Comparison of ENCODE assay signal across 14 mouse cellular contexts in the genomic region with DNA sequence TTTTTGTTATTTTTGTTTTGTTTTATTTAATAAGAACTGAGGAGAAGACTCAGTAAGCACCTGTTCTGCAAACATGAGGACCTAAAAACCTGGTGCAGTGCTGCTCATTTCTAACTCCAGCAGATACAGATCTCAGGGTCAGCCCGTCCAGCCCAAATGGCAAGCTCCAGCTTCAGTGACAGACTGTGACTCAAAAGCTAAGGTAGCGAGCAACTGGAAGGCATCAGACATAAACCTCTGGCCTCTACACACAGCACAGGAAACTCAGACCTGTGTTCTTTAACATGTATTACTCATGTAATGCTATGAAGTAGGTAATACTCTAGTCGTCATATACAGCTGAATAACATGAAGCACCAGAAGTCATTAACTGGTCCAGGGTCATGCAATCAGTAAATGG.
"Had no signal": no experiment of that assay in that cellular context is flagged by ENCODE, and none has a peak within 500 bp of the region (broad histone marks: within the 10 kb centered on the region; RNA-seq: fewer than 3 reads in every experiment).

No protein-coding gene starts in this region.

- H3K9ac ChIP-seq: kidney, embryonic 15.5 days; limb, embryonic 15.5 days; lung, embryonic 15.5 days; midbrain, embryonic 13.5 days; neural tube, embryonic 15.5 days had no signal

- DNase-seq: kidney, adult 2 months; kidney, postnatal 14 days; lung, postnatal 14 days; thymus, postnatal 4 days had no signal

- H3K27me3 ChIP-seq: kidney, embryonic 15.5 days; limb, embryonic 15.5 days; lung, embryonic 15.5 days; midbrain, embryonic 13.5 days; neural tube, embryonic 15.5 days had no signal

- H3K36me3 ChIP-seq: kidney, embryonic 15.5 days; limb, embryonic 15.5 days; lung, embryonic 15.5 days; midbrain, embryonic 13.5 days; neural tube, embryonic 15.5 days had no signal

- H3K27ac ChIP-seq: kidney, embryonic 15.5 days; left cerebral cortex, adult 2 months; limb, embryonic 15.5 days; lung, embryonic 15.5 days; macrophage; midbrain, embryonic 13.5 days; neural tube, embryonic 15.5 days; stomach, postnatal 0 days had no signal

- H3K4me2 ChIP-seq: kidney, embryonic 15.5 days; limb, embryonic 15.5 days; lung, embryonic 15.5 days; midbrain, embryonic 13.5 days; neural tube, embryonic 15.5 days had no signal

- H3K9me3 ChIP-seq: kidney, embryonic 15.5 days; limb, embryonic 15.5 days; lung, embryonic 15.5 days; midbrain, embryonic 13.5 days; neural tube, embryonic 15.5 days had no signal

- H3K4me3 ChIP-seq: kidney, embryonic 15.5 days; left cerebral cortex, adult 2 months; limb, embryonic 15.5 days; lung, embryonic 15.5 days; midbrain, embryonic 13.5 days; myocyte; neural tube, embryonic 15.5 days had no signal

- ATAC-seq: intestine, embryonic 16.5 days; midbrain, embryonic 13.5 days had no signal
